Mouse (Mus musculus): Measurements from ENCODE around the gene Fam180a. TPM values are rescaled to one million over a fixed set of nuclear protein-coding genes. Genes with fewer than 3 reads are reported as not detected.

Gene Fam180a
- total and polyA plus RNA-seq, 2 experiments from 2014 or later = 0.86 to 3.0 TPM

DNA sequence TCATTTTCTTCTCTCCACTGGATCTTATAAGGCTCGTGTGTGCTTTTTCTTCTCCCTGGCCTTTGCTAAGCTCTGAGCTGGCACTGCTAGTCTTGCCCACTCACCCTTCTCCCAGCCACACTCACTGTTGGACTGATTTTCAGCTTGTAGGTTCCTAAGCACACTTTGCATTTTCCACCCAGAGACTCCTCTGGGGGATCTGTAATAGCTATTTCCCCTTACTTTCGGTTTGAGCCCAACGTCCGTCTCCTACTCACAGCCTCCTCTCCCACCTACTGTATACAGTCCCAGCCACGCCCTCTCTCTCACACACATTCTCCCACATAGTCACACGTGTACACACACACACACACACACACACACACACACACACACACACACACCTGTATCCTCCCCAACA, 6.1 kb downstream of the Fam180a start:
- H3K27me3 ChIP-seq (ENCODE audit: insufficient read depth, low read length) = no peaks in the 10 kb centered on the region
- TF ChIP-seq CTCF (IDR thresholded peaks at IDR 0.05; ENCODE audit: low read depth) = no peak
- no peak overlapping the region for H3K4me2 ChIP-seq (ENCODE audit: low read depth)
- ATAC-seq = no peak
- H3K36me3 ChIP-seq (ENCODE audit: insufficient read depth) = no peaks in the 10 kb centered on the region
- H3K27ac ChIP-seq (ENCODE audit: low read depth, low read length) = no peak overlapping the region
- H3K4me1 ChIP-seq (ENCODE audit: insufficient read depth) = no peaks in the 10 kb centered on the region
- H3K4me3 ChIP-seq (ENCODE audit: low read depth, low read length) = no peak overlapping the region
- H3K9ac ChIP-seq = no peak overlapping the region
- no peaks in the 10 kb centered on the region for H3K9me3 ChIP-seq (ENCODE audit: low read length)
- WGBS = 81% methylated on average over 6 of the region's 6 CpGs
- no peak for DNase-seq

DNA sequence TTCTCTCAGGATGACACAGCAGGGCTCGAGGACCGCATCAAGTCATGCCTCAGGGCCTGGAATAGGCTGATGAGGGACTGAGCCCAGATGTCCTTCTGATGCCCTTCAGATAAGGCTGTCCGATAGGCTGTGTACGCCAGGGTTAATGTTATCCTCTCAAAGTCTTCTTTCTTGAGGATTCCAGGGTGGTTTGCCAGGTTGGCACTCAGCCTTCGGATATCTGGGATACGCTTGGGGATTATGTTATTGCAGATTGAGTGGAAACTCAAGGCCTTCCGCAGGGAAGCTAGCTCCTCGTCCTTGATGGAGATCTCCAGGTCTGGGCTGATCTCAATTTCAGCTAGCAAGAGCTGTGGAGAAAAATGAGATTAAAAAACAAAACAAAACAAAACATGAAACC, 12.4 kb downstream of the Fam180a start:
- Histone ChIP-seq H3K9ac (no peak overlapping the region), H3K4me2 (ENCODE audit: low read depth) (no peak overlapping the region), H3K36me3 (ENCODE audit: insufficient read depth) (no peaks in the 10 kb centered on the region), H3K4me3 (ENCODE audit: low read depth, low read length) (no peak overlapping the region), H3K9me3 (ENCODE audit: low read length) (no peaks in the 10 kb centered on the region), H3K27ac (ENCODE audit: low read depth, low read length) (no peak overlapping the region), H3K4me1 (ENCODE audit: insufficient read depth) (no peaks in the 10 kb centered on the region), H3K27me3 (ENCODE audit: insufficient read depth, low read length) (no peaks in the 10 kb centered on the region)
- DNase-seq (no peak), ATAC-seq (no peak)
- TF ChIP-seq CTCF (IDR thresholded peaks at IDR 0.05; ENCODE audit: low read depth) = no peak
- 95% methylated on average over 8 of the region's 8 CpGs for WGBS

DNA sequence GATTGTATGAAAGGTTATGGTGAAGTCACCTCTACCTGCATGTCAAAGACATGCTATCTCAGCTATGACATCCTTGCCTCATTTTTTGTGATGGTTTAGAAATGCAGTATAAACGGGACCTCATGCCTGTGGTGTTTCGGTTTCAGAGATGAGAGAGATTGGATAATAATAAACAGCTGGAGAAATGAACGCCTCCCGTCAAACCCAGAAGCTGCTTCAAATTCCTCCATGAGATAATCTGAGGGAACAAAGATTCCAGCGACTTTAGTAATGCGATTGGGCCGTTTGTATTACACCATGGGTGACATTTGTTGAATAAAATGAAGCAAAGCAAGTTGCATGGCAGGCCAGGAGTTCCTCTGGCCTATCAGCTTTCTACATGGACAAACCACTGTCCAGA, 16.5 kb downstream of the Fam180a start:
- Histone ChIP-seq H3K9ac (no peak overlapping the region), H3K27ac (ENCODE audit: low read depth, low read length) (no peak overlapping the region), H3K9me3 (ENCODE audit: low read length) (no peaks in the 10 kb centered on the region), H3K4me1 (ENCODE audit: insufficient read depth) (no peaks in the 10 kb centered on the region), H3K4me2 (ENCODE audit: low read depth) (no peak overlapping the region), H3K36me3 (ENCODE audit: insufficient read depth) (no peaks in the 10 kb centered on the region), H3K27me3 (ENCODE audit: insufficient read depth, low read length) (no peaks in the 10 kb centered on the region), H3K4me3 (ENCODE audit: low read depth, low read length) (no peak overlapping the region)
- DNase-seq (no peak), ATAC-seq (no peak)
- 79% methylated on average over 7 of the region's 7 CpGs for WGBS
- no peak for TF ChIP-seq CTCF (IDR thresholded peaks at IDR 0.05; ENCODE audit: low read depth)

DNA sequence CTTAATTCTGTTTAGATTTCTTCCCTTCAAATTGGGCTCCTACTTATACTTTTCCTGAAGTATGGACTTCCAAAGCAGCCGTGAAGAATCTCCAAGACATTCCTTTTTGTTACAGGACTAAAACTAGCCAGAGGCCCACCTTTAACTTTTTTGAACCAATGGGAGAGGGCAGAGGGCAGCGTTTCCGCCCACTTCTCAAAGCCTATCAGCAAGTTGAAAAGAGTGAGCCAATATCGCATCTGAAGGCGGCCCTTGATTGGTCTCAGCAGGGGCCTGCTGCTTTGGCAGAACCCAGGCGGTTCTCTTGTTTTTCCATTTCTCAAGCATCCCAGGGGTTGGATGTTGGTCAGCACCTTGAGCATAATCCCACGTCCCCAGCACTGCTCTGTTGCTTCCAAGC, 17.9 kb downstream of the Fam180a start, which contains the start of gene Slc13a4:
Gene Slc13a4 (minus strand): TSS at position 95 of the 400 bp plus-strand sequence.
- no peaks in the 10 kb centered on the region for H3K27me3 ChIP-seq (ENCODE audit: insufficient read depth, low read length)
- H3K4me3 ChIP-seq (ENCODE audit: low read depth, low read length) = no peak within 1 kb of the TSS

DNA sequence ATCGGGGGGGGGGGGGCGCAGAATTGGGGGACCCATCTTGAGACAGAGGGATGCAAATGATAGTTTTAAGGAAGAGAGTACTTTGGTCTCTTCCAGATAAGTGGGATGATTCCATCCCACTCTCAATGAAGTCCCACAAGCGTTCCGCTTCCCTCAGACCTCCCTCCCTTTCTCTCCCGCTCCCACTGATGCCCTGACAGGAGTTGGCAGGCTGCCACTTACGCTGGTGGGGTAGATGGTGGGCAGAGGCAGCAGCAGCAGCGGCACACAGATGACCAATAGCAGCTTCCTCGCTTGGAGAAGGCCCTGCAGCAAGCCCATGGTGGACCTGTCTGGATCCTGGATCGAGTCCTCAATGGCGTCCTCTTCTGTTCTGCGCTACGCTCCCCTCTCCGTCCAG, 18.8 kb downstream of the Fam180a start:
- no peak overlapping the region for H3K4me2 ChIP-seq (ENCODE audit: low read depth)
- no peaks in the 10 kb centered on the region for H3K36me3 ChIP-seq (ENCODE audit: insufficient read depth)
- no peaks in the 10 kb centered on the region for H3K4me1 ChIP-seq (ENCODE audit: insufficient read depth)
- ATAC-seq = no peak
- no peaks in the 10 kb centered on the region for H3K9me3 ChIP-seq (ENCODE audit: low read length)
- TF ChIP-seq CTCF (IDR thresholded peaks at IDR 0.05; ENCODE audit: low read depth) = no peak
- H3K4me3 ChIP-seq (ENCODE audit: low read depth, low read length) = no peak overlapping the region
- WGBS = 58% methylated on average over 13 of the region's 13 CpGs
- no peak overlapping the region for H3K27ac ChIP-seq (ENCODE audit: low read depth, low read length)
- no peaks in the 10 kb centered on the region for H3K27me3 ChIP-seq (ENCODE audit: insufficient read depth, low read length)
- H3K9ac ChIP-seq = no peak overlapping the region
- DNase-seq = no peak

More for the DNA sequence above, 17.9 kb downstream of the Fam180a start, which contains the start of gene Slc13a4:
- Histone ChIP-seq H3K36me3 (ENCODE audit: insufficient read depth) (no peaks in the 10 kb centered on the region), H3K9me3 (ENCODE audit: low read length) (no peaks in the 10 kb centered on the region), H3K27ac (ENCODE audit: low read depth, low read length) (no peak within 1 kb of the TSS), H3K9ac (no peak within 1 kb of the TSS), H3K4me2 (ENCODE audit: low read depth) (no peak within 1 kb of the TSS), H3K4me1 (ENCODE audit: insufficient read depth) (no peaks in the 10 kb centered on the region)
- whole genome bisulfite sequencing = 21% methylated on average over 7 of the region's 7 CpGs
- no peak for TF ChIP-seq CTCF (IDR thresholded peaks at IDR 0.05; ENCODE audit: low read depth)
- DNase-seq (no peak), ATAC-seq (no peak)

DNA sequence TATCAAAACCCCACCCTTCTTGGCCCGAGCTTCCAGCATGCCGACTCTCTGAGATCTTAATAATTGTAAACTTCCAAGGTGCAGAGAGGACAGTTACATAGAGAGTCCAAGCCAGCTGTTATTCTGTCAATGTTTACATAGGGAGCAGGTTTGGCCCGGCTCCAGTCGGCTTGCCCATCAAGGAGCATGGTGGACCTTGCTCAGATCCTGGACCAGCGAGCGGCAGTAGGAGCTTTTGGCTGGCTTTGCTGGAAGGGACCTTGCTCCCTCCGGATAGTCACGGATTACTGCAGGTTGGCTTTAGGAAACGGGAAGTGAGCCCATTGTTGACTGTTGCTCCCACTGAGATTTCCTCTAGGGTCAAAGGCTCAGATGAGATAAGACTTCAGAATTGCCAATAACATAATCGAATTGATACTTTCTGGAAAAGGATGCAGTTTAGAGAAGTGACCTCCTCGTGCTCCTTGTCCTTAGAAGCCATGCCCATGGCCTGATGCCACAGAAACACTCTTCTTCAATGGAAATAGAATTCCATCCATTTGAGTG, 22.5 kb downstream of the Fam180a start:
- 80% methylated on average over 11 of the region's 11 CpGs for WGBS
- DNase-seq (no peak), ATAC-seq (no peak)
- Histone ChIP-seq H3K4me1 (ENCODE audit: insufficient read depth) (no peaks in the 10 kb centered on the region), H3K27ac (ENCODE audit: low read depth, low read length) (no peak overlapping the region), H3K9ac (no peak overlapping the region), H3K4me2 (ENCODE audit: low read depth) (no peak overlapping the region), H3K9me3 (ENCODE audit: low read length) (no peaks in the 10 kb centered on the region), H3K27me3 (ENCODE audit: insufficient read depth, low read length) (no peaks in the 10 kb centered on the region), H3K4me3 (ENCODE audit: low read depth, low read length) (no peak overlapping the region), H3K36me3 (ENCODE audit: insufficient read depth) (no peaks in the 10 kb centered on the region)
- no peak for TF ChIP-seq CTCF (IDR thresholded peaks at IDR 0.05; ENCODE audit: low read depth)

DNA sequence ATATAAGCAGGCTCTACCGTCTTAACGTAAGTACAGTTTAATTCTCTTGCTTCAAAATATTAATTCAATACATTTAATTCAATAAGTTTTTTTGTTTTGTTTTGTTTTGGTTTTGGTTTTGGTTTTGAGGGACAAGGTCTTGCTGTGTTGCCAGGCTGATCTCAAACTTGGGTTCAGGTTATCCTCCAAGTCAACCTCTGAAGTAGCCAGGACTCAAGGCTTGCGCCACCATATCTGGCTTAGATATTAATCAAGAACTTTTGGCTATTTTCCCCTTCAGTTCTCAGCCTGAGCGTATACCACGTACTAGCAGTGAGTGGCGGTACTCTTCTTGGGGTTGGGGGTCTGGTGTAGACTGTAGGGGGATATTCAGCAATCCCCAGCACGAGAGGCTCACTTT, 23.4 kb downstream of the Fam180a start:
- H3K4me2 ChIP-seq (ENCODE audit: low read depth) = no peak overlapping the region
- no peaks in the 10 kb centered on the region for H3K36me3 ChIP-seq (ENCODE audit: insufficient read depth)
- TF ChIP-seq CTCF (IDR thresholded peaks at IDR 0.05; ENCODE audit: low read depth) = no peak
- no peaks in the 10 kb centered on the region for H3K4me1 ChIP-seq (ENCODE audit: insufficient read depth)
- no peak overlapping the region for H3K9ac ChIP-seq
- no peak for DNase-seq
- no peaks in the 10 kb centered on the region for H3K27me3 ChIP-seq (ENCODE audit: insufficient read depth, low read length)
- ATAC-seq = no peak
- WGBS = 96% methylated on average over 7 of the region's 7 CpGs
- no peaks in the 10 kb centered on the region for H3K9me3 ChIP-seq (ENCODE audit: low read length)
- no peak overlapping the region for H3K27ac ChIP-seq (ENCODE audit: low read depth, low read length)
- H3K4me3 ChIP-seq (ENCODE audit: low read depth, low read length) = no peak overlapping the region

Measured in forebrain, postnatal 0 days (tissue).